Comparison of ENCODE assay signal across 17 mouse cellular contexts in the genomic region with DNA sequence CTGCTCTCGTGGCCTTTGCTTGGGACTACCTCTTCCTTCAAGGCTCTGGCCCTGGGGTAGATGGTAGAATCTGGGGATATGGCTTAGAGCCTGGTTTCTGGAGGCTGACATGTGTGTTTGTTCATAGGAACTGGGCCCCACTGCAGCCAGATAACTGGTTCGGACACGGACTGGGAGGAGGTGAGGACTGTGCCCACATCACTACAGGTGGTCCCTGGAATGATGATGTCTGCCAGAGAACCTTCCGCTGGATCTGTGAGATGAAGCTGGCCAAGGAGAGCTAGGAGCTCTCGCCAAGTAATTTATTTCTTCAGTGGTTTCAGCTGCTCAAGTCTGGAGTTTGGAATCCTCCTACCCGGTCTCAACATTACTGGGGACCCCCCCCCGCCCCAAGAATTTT. TPM values are rescaled to one million over a fixed set of nuclear protein-coding genes. Genes with fewer than 3 reads are reported as not detected.
"Had no signal": no experiment of that assay in that cellular context is flagged by ENCODE, and none has a peak within 500 bp of the region (broad histone marks: within the 10 kb centered on the region; RNA-seq: fewer than 3 reads in every experiment).

No protein-coding gene starts in this region.

- H3K27ac ChIP-seq: layer of hippocampus, adult 2 months; limb, embryonic 15.5 days; liver, embryonic 13.5 days; lung, embryonic 15.5 days; macrophage; midbrain, embryonic 12.5 days; stomach, postnatal 0 days had no signal

- H3K36me3 ChIP-seq: limb, embryonic 15.5 days; liver, embryonic 13.5 days; lung, embryonic 15.5 days; midbrain, embryonic 12.5 days had no signal

- H3K4me2 ChIP-seq: limb, embryonic 15.5 days; liver, embryonic 13.5 days; lung, embryonic 15.5 days; midbrain, embryonic 12.5 days had no signal

- H3K27me3 ChIP-seq: limb, embryonic 15.5 days; liver, embryonic 13.5 days; lung, embryonic 15.5 days; midbrain, embryonic 12.5 days had no signal

- H3K9ac ChIP-seq: limb, embryonic 15.5 days; liver, embryonic 13.5 days; liver, postnatal 0 days; lung, embryonic 15.5 days; midbrain, embryonic 12.5 days had no signal

- H3K4me1 ChIP-seq: limb, embryonic 15.5 days; liver, embryonic 13.5 days; lung, embryonic 15.5 days; midbrain, embryonic 12.5 days had no signal

- H3K9me3 ChIP-seq: limb, embryonic 15.5 days; liver, embryonic 13.5 days; lung, embryonic 15.5 days; megakaryocyte, embryonic 14.5 days; midbrain, embryonic 12.5 days had no signal

- ATAC-seq: liver, postnatal 0 days had no signal

- H3K4me3 ChIP-seq: layer of hippocampus, adult 2 months; limb, embryonic 15.5 days; liver, embryonic 13.5 days; lung, embryonic 15.5 days; megakaryocyte, embryonic 14.5 days; midbrain, embryonic 12.5 days; myocyte had no signal

- DNase-seq: kidney, postnatal 10 days; kidney, postnatal 4 days; liver, embryonic 13.5 days; liver, postnatal 0 days; lung, postnatal 14 days; thymus, postnatal 4 days had no signal

RNA-seq across cellular contexts. Expression of a gene that starts 14.3 kb away (rescaled TPM):
- polyA plus RNA-seq: limb, embryonic 11.5 days had no signal

RNA-seq across cellular contexts. Expression of a gene that starts 40.2 kb away (rescaled TPM):
- total RNA-seq: neutrophil, adult 5-6 weeks had no signal
- polyA plus RNA-seq: limb, embryonic 11.5 days; neural tube, embryonic 11.5 days had no signal

RNA-seq across cellular contexts. Expression of a gene that starts 42.3 kb away (rescaled TPM):
- polyA plus RNA-seq: macrophage had no signal

RNA-seq across cellular contexts. Expression of a gene that starts 59.3 kb away (rescaled TPM):
- total RNA-seq: neutrophil, adult 5-6 weeks had no signal
- polyA plus RNA-seq: macrophage had no signal
